Mouse (Mus musculus): Measurements from ENCODE around the gene Rufy4.
"Not testable (repeated sequence)": the region's sequence is repeated elsewhere in the genome, so short reads cannot be mapped to it uniquely, and the experiment has no call there.

Rufy4 gene

GRCm38 (mm10) chr1:74153461-74154184, 28.3 kb downstream of the Rufy4 start, which contains the start of gene Cxcr2:
Cxcr2 (plus strand) TSS chr1:74153989.
- DNase-seq: no peak

GRCm38 (mm10) chr1:74155435-74156012, 30.2 kb downstream of the Rufy4 start:
- DNase-seq: no peak

GRCm38 (mm10) chr1:74156381-74156910, 31.1 kb downstream of the Rufy4 start:
- DNase-seq: no peak

- not testable (repeated sequence) for DNase-seq
Observed at GRCm38 (mm10) chr1:74159613-74160012, 34.3 kb downstream of the Rufy4 start.

GRCm38 (mm10) chr1:74160036-74160435, 34.7 kb downstream of the Rufy4 start:
- no peak for DNase-seq

GRCm38 (mm10) chr1:74167136-74167535, 41.8 kb downstream of the Rufy4 start:
- DNase-seq: no peak

- DNase-seq: no peak
Observed at GRCm38 (mm10) chr1:74169721-74170120, 44.4 kb downstream of the Rufy4 start.

GRCm38 (mm10) chr1:74172722-74173121, 47.4 kb downstream of the Rufy4 start:
- no peak for DNase-seq

- DNase-seq: no peak
Observed at GRCm38 (mm10) chr1:74175731-74176130, 50.4 kb downstream of the Rufy4 start.

GRCm38 (mm10) chr1:74178618-74179017, 53.3 kb downstream of the Rufy4 start:
- DNase-seq: no peak

- no peak for DNase-seq
Observed at GRCm38 (mm10) chr1:74179624-74180408, 54.5 kb downstream of the Rufy4 start.

- no peak for DNase-seq
Observed at GRCm38 (mm10) chr1:74181462-74181861, 56.1 kb downstream of the Rufy4 start.

- DNase-seq: no peak
Observed at GRCm38 (mm10) chr1:74183006-74183405, 57.7 kb downstream of the Rufy4 start.

- no peak for DNase-seq
Observed at GRCm38 (mm10) chr1:74190471-74190870, 65.1 kb downstream of the Rufy4 start.

- no peak for DNase-seq
Observed at GRCm38 (mm10) chr1:74192711-74193110, 67.4 kb downstream of the Rufy4 start.

GRCm38 (mm10) chr1:74194445-74194844, 69.1 kb downstream of the Rufy4 start, which contains the start of gene Cxcr1:
Cxcr1 (minus strand) TSS chr1:74194631.
- no peak for DNase-seq

GRCm38 (mm10) chr1:74195961-74196360, 70.6 kb downstream of the Rufy4 start:
- DNase-seq: peak; percentile 46

GRCm38 (mm10) chr1:74196621-74197419, 71.5 kb downstream of the Rufy4 start:
- peak; percentile 63 for DNase-seq
